Mouse (Mus musculus) heart, adult 11 months (tissue): ENCODE results near the gene Gm29423.
"Not testable (repeated sequence)": the region's sequence is repeated elsewhere in the genome, so short reads cannot be mapped to it uniquely, and the experiment has no call there.

Experiments used
- DNase-seq: peaks from one replicate; pipeline ENCODE4 v3.0.0; 2022

Gm29423 gene

GRCm38 (mm10) chrY:70303187-70303586 is at the start of gene Gm29423, which contains the start of gene Gm29644:
Gene Gm29423, minus strand, starts transcription at chrY:70303287.
Gene Gm29644, minus strand, starts transcription at chrY:70303343.
- not testable (repeated sequence) for DNase-seq

GRCm38 (mm10) chrY:70273542-70273941 is 29.5 kb downstream of the Gm29423 start, which contains the start of gene Gm21118:
Gene Gm21118, minus strand, starts transcription at chrY:70273642.
- DNase-seq: not testable (repeated sequence)
